Mouse (Mus musculus) CH12.LX (cell line): ENCODE data around the gene Marc1.

Experiments
- CTCF ChIP-seq, 2 experiments: IDR thresholded peaks in 1 of 2; conservative IDR thresholded peaks in 1 of 2; 2 replicates each; pipeline ENCODE4 v1.5.1; 2011 to 2012; ENCODE audit warnings: low read depth in 2 of 2, low read length in 2 of 2, improper control_type of control experiment in 1 of 2, inconsistent platforms in 1 of 2, mild to moderate bottlenecking in 1 of 2, moderate library complexity in 1 of 2
- MAFK ChIP-seq: IDR thresholded peaks from 2 replicates; pipeline ENCODE4 v1.6.1; 2011; ENCODE audit warnings: low read length, improper control_type of control experiment; ENCODE audit not compliant: insufficient replicate concordance
- MAX ChIP-seq: IDR thresholded peaks from 2 replicates; pipeline ENCODE4 v1.6.1; 2011; ENCODE audit warnings: low read length, improper control_type of control experiment
- NRF1 ChIP-seq: IDR thresholded peaks from 2 replicates; pipeline ENCODE4 v1.6.1; 2014; ENCODE audit warnings: low read depth, mild to moderate bottlenecking, inconsistent platforms, low read length, improper control_type of control experiment, moderate library complexity
- UBTF ChIP-seq: IDR thresholded peaks from 2 replicates; pipeline ENCODE4 v1.6.1; 2012; ENCODE audit warnings: low read depth, mild to moderate bottlenecking, inconsistent platforms, low read length, improper control_type of control experiment, moderate library complexity
- ZNF384 ChIP-seq: IDR thresholded peaks from 2 replicates; pipeline ENCODE4 v1.6.1; 2012; ENCODE audit warnings: low read depth, low read length, improper control_type of control experiment, inconsistent platforms

GRCm38 (mm10) chr1:184761988-184762387 is 49.1 kb downstream of the Marc1 start:
- TF ChIP-seq UBTF (no peak), CTCF (conservative IDR thresholded peaks at IDR 0.05 in 1 of 2, IDR thresholded peaks at IDR 0.05 in 1 of 2; ENCODE audit: low read depth in 2 of 2, low read length in 2 of 2) (no peak), MAFK (no peak), NRF1 (no peak), MAX (no peak), ZNF384 (no peak)
